Mouse (Mus musculus) kidney, postnatal 0 days (tissue): ENCODE data around the gene Cux2. TPM values are rescaled to one million over a fixed set of nuclear protein-coding genes. Genes with fewer than 3 reads are reported as not detected.

Experiments used
- ATAC-seq: fragments of 200-750 bp; cut with Nextera tagmentation; replicated peaks from 2 replicates; pipeline ENCODE4 v1.8.0; 2017; ENCODE audit warnings: low read depth, moderate number of reproducible peaks, moderate TSS enrichment, moderate library complexity; ENCODE audit not compliant: low FRiP score
- DNase-seq: peaks from one replicate; pipeline ENCODE4 v3.0.0-alpha.2; 2016; ENCODE audit warnings: low spot score
- H3K27ac ChIP-seq: fragments of 300-500 bp; sonication (generic); 2 replicates; pipeline ENCODE4 v1.5.1; 2014; ENCODE audit warnings: mild to moderate bottlenecking
- H3K27me3 ChIP-seq: fragments of 300-500 bp; sonication (generic); 2 replicates; pipeline ENCODE4 v1.6.1; 2014; ENCODE audit warnings: low read length, mixed read lengths; ENCODE audit not compliant: insufficient read depth
- H3K36me3 ChIP-seq: fragments of 300-500 bp; sonication (generic); 2 replicates; pipeline ENCODE4 v1.6.1; 2014; ENCODE audit warnings: low read length, mixed read lengths; ENCODE audit not compliant: insufficient read depth
- H3K4me1 ChIP-seq: fragments of 300-500 bp; sonication (generic); replicated peaks from 2 replicates; pipeline ENCODE4 v1.6.1; 2014; ENCODE audit warnings: antibody characterized with exemption, low read length, mixed read lengths; ENCODE audit not compliant: insufficient read depth
- H3K4me2 ChIP-seq: fragments of 300-500 bp; sonication (generic); 2 replicates; pipeline ENCODE4 v1.6.1; 2014; ENCODE audit warnings: mild to moderate bottlenecking, low read length, moderate library complexity, mixed read lengths
- H3K4me3 ChIP-seq: fragments of 300-500 bp; sonication (generic); replicated peaks from 2 replicates; pipeline ENCODE4 v1.5.1; 2014; ENCODE audit warnings: low read depth, low read length
- H3K9ac ChIP-seq: fragments of 300-500 bp; sonication (generic); 2 replicates; pipeline ENCODE4 v1.6.1; 2014; ENCODE audit warnings: low read depth, low read length
- H3K9me3 ChIP-seq: fragments of 300-500 bp; sonication (generic); replicated peaks from 2 replicates; pipeline ENCODE4 v1.6.1; 2016; ENCODE audit warnings: low read length, inconsistent platforms, mixed read lengths
- CTCF ChIP-seq: IDR thresholded peaks from 2 replicates; pipeline ENCODE4 v1.5.1; 2016; ENCODE audit warnings: antibody characterized with exemption, low read depth, mild to moderate bottlenecking, moderate library complexity
- WGBS: fragments of 180-500 bp; shearing (Covaris S2); extraction: QIAGEN DNeasy Blood & Tissue Kit; methylation state at CpG from one replicate; pipeline ENCODE4 v1.1.7; 2014; 5-methylcytosine and 5-hydroxymethylcytosine counted together
- polyA plus RNA-seq: library from polyadenylated mRNA; unstranded; fragments of >200 nt; fragmentation: Nextera tagmentation; extraction: Ambion mirVana; gene quantifications from 2 replicates; pipeline ENCODE4 v1.2.1, GENCODE M21; 2015

Cux2 gene
- polyA plus RNA-seq, 1 experiment from 2014 or later, result 5.9 TPM

- ATAC-seq, result no peak
- no peaks in the 10 kb centered on the region; the same call in 1 of the 2 replicates for H3K27me3 ChIP-seq
- no peaks in the 10 kb centered on the region for H3K36me3 ChIP-seq
- peaks cover 19% of the 10 kb centered on the region for H3K4me1 ChIP-seq
- WGBS, result 21% methylated on average over 4 of the region's 4 CpGs
- TF ChIP-seq CTCF, result no peak
- H3K9ac ChIP-seq, result no peak overlapping the region
- DNase-seq, result no peak
- no peak overlapping the region for H3K4me3 ChIP-seq
- H3K9me3 ChIP-seq, result no peaks in the 10 kb centered on the region
- no peak overlapping the region for H3K4me2 ChIP-seq
- no peak overlapping the region for H3K27ac ChIP-seq
Observed at GRCm38 (mm10) chr5:121845361-121845760, 204.5 kb downstream of the Cux2 start.

DNA sequence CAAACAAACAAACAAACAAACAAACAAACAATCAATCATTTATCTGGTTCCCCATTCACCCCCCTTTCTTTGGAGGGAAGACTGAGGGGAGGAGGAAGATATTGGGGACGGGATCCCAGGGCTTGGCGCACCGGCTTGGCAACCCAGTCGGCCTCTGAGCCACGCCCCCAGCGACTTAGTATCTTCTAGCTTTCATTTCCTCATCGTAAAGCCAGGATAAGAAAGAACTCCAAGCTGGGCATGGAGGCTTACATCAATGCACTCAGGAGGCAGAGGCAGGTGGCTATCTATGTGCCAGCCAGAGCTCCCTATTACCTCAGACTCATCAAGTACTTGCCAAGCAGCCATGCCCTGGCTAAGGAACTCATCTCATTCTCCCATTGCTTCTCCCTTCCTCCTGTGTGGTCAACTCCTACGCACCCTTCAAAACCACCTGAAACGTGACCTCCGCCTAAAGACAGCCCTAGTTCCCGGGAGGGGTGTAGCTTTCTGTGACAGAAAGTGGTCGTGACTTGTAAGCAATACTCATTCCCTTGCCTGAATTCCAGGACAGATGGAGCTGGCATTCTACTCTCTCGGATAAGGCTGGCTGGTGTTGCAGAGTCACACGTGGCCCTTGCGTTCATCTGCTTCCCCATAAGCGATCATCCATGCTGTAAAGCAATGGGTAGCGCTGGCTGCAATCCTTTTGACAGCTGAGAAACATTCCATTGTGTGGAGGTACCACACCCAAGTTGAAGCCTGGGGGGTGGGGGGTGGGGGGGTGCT, 206.6 kb downstream of the Cux2 start:
- DNase-seq, result peak; percentile 32
- H3K27me3 ChIP-seq, result no peaks in the 10 kb centered on the region; the same call in 1 of the 2 replicates
- H3K4me2 ChIP-seq, result peak overlapping the region; percentile 75
- H3K27ac ChIP-seq, result no peak overlapping the region
- no peaks in the 10 kb centered on the region for H3K9me3 ChIP-seq
- H3K4me1 ChIP-seq, result peaks cover 23% of the 10 kb centered on the region
- H3K9ac ChIP-seq, result no peak overlapping the region
- H3K36me3 ChIP-seq, result no peaks in the 10 kb centered on the region
- peak overlapping the region; percentile 37; the same call in 1 of the 2 replicates for H3K4me3 ChIP-seq
- no peak for ATAC-seq
- 10% methylated on average over 17 of the region's 17 CpGs for WGBS
- TF ChIP-seq CTCF, result no peak

DNA sequence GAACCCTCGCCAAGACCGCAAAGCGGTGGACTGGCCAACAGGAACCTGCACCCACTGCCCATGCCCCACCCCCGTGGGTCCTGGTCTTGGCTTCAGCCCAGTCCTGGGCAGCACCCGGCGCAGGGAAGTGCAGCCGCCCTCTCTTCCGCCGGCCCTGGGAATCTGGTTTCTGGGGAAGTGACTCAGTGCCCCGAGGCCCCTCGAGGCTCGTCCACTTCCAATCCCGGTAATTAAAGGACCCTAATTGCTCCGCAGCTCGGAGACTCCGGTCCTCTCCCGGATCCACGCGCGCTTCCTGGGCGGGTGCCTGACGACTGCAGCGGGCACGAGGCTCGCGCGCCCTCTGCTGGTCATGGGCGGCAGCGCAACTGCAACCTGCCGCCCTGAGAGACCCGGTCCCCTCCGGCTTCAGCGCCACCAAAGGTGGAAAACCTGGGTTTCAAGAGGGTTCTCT, 207.2 kb downstream of the Cux2 start:
- Histone ChIP-seq H3K27ac (0 out of 2 replicates have a peak overlapping the region, but pooled peaks have one; percentile 33), H3K4me2 (peak overlapping the region; percentile 75), H3K36me3 (no peaks in the 10 kb centered on the region), H3K4me3 (peak overlapping the region; percentile 37), H3K27me3 (no peaks in the 10 kb centered on the region; the same call in 1 of the 2 replicates), H3K4me1 (peaks cover 27% of the 10 kb centered on the region), H3K9me3 (no peaks in the 10 kb centered on the region), H3K9ac (peak overlapping the region; percentile 43; the same call in 1 of the 2 replicates)
- peak; percentile 54; the same call in 1 of the 2 replicates for ATAC-seq
- under 1% methylated on average over 33 of the region's 33 CpGs for WGBS
- peak; percentile 79 for DNase-seq
- TF ChIP-seq CTCF, result peak; percentile 97

DNA sequence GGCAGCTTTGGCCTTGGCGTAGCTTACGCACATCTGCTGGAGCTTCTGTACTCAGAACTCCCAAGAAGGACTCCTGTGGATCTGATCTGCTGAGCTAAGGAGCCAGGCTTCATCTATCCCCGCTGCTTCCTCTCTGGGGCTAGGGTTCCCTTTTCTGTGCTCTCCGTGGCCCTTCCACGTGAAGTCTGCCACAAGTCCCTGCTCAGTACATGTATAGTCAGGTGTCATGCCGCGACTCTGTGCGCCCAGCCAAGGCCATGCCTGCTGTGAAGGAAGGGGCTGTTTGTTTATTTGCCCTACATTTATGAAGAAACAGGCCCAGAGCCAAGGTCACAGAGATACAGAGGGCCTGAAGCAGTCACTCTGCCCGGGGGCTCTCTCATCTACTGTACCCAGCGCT, 207.9 kb downstream of the Cux2 start:
- peak overlapping the region; percentile 75; the same call in 1 of the 2 replicates for H3K4me2 ChIP-seq
- no peaks in the 10 kb centered on the region; the same call in 1 of the 2 replicates for H3K27me3 ChIP-seq
- H3K4me1 ChIP-seq, result peaks cover 27% of the 10 kb centered on the region
- H3K9ac ChIP-seq, result no peak overlapping the region
- no peak for ATAC-seq
- DNase-seq, result no peak
- no peaks in the 10 kb centered on the region for H3K36me3 ChIP-seq
- H3K9me3 ChIP-seq, result no peaks in the 10 kb centered on the region
- 49% methylated on average over 10 of the region's 10 CpGs for WGBS
- no peak for TF ChIP-seq CTCF
- H3K4me3 ChIP-seq, result no peak overlapping the region
- H3K27ac ChIP-seq, result 0 out of 2 replicates have a peak overlapping the region, but pooled peaks have one; percentile 33

DNA sequence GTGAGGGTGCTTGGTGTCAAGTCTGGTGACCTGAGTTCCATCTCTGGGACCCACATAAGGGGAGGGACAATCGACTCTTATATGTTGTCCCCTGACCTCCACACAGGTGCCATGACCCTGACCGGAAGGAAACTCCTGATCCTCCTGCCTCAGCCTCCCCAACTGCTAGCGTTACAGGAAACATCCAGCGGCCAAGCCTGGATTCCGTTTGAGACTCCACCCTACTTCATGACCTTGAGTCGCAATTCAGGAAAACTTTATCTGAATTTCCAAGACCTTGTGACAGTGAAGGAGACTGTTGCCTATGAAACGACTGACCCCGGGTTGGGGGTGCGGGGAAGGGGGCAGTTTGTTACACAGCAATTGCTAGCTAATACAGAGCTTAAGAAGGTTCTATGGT, 208.4 kb downstream of the Cux2 start:
- DNase-seq, result no peak
- Histone ChIP-seq H3K36me3 (no peaks in the 10 kb centered on the region), H3K9me3 (no peaks in the 10 kb centered on the region), H3K4me3 (no peak overlapping the region), H3K4me2 (no peak overlapping the region), H3K9ac (no peak overlapping the region), H3K4me1 (peaks cover 27% of the 10 kb centered on the region), H3K27ac (no peak overlapping the region), H3K27me3 (no peaks in the 10 kb centered on the region; the same call in 1 of the 2 replicates)
- WGBS, result 92% methylated on average over 9 of the region's 9 CpGs
- TF ChIP-seq CTCF, result no peak
- ATAC-seq, result no peak

GRCm38 (mm10) chr5:121839128-121839473, 210.8 kb downstream of the Cux2 start:
- Histone ChIP-seq H3K27ac (peak overlapping the region; percentile 85), H3K9me3 (no peaks in the 10 kb centered on the region), H3K27me3 (no peaks in the 10 kb centered on the region; the same call in 1 of the 2 replicates), H3K4me1 (peaks cover 42% of the 10 kb centered on the region), H3K4me3 (peak overlapping the region; percentile 85), H3K4me2 (peak overlapping the region; percentile 75), H3K9ac (peak overlapping the region; percentile 59), H3K36me3 (no peaks in the 10 kb centered on the region)
- no peak for ATAC-seq
- TF ChIP-seq CTCF, result no peak
- DNase-seq, result no peak
- 21% methylated on average over 7 of the region's 7 CpGs for WGBS
